Mouse (Mus musculus) spleen, postnatal 14 days (tissue): ENCODE results near the gene Padi2.
A peak's percentile ranks its signal among the peaks of the same experiment; 100 is the strongest.

Source experiments
- DNase-seq, 2 experiments: peaks; one replicate each; pipeline ENCODE4 v3.0.0; 2021 to 2022; ENCODE audit warnings: low spot score in 2 of 2

Padi2 gene

DNA sequence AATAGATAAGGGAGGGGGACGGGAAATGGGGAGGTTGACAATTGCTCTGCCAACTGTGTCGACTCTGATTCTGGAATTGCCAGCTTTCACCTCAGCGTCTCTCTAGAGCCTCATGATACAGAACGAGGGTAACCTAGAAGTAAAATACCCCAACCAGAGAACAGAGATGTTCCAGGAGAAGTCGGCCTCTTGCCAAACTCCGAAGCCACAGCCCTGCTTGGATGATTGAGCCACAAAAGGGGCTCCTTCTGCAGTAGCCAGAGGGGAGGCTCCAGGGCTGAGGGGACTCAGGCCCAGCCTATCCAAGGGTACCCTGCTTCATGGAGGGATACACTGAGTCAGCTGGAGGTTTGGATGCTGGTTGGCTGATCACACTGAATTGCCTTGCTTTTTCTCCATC lies 52.2 kb downstream of the Padi2 start:
- no peak for DNase-seq

DNA sequence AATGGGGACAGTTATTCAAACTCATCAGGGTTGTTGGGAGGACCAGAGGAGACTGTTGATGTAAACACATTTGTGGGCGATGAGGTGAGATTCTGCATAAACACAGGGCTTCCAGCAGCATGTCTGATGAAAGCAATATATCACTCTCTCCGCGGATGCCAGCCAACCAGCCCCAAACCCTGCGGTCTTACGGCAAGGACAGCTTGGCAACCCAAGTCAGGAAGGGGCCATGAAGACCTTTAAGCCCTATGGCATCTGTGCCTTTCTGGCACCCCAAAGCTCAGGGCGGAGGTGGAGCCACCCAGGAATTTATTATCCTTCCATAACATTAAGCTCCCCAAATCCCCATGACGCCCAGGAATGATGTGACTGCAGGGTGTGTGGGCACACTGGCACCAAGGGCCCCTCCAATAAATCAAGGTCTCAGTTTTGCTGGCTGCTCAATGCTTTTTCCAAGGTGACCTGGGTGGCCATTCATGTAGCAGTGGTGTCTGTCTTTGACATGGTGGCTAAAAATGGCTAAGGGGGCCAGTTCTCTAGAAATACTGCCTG lies 53.1 kb downstream of the Padi2 start:
- DNase-seq = no peak

DNA sequence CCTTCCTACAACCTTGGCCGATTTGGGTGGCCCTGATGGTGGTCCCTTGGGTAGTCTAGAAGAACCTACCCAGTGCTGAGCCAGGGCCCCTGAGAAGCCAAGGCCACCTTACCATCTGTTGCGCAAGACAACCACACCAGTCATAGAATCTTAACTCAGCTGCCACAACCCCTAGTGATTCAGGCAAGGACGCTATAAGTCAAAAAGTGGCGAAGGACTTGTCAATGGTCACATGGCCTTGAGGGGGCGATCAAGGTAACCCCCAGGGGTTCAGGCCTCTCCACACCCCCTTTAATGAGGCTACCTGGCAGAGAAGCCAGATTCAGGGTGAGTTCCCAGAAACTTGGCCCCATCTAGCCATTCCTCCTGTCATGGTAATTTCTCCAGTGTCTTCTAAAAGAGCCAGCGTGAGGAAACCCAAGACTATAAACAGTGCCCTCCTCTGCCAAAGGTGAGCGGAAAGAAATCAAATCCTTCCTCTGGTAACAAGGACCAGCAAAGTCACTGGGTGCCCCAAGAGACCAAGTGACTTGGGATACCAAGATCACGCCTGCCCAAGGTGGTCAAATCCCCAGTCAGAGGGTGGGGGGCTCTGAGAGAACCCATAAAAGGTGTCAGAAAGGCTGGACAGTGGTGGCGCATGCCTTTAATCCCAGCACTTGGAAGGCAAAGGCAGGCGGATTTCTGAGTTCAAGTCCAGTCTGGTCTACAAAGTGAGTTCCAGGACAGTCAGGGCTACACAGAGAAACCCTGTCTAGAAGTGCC lies 53.8 kb downstream of the Padi2 start:
- DNase-seq = no peak

DNA sequence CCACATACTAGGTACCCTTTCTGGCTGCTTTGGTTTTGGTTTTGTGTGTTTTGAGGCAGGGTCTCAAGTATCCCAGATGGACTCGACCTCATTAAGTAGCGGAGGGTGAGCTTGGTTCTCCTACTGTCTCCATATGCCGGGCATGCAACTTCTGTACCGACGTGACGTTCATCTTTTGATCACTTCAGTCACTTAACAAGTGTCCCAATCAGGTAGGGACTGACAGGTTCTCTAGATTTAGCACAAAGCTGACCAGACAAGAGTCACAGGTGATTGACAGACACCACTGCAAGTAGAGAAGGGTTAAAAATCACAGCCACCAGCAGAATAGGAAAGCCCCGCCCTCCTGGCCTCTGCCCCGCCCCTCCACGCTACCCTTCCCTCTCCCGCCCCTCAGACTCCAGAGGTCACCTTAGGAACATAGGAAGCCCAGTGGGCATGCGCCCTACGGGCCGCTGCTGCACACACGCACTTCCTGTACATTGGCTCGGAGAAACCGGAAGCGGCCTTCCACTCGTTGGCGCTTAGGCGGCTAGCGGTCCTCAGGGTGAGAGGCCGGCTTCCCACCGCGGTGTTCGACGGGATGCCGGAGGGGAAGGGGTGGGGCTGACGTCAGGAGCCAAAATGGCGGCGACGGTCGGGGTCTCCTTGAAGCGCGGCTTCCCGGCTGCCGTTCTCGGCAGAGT lies 54.8 kb downstream of the Padi2 start, which contains the start of gene Sdhb:
Gene Sdhb, plus strand, starts transcription at position 423 of the 686 bp plus-strand sequence.
- DNase-seq = peak; percentile 83 to 86

DNA sequence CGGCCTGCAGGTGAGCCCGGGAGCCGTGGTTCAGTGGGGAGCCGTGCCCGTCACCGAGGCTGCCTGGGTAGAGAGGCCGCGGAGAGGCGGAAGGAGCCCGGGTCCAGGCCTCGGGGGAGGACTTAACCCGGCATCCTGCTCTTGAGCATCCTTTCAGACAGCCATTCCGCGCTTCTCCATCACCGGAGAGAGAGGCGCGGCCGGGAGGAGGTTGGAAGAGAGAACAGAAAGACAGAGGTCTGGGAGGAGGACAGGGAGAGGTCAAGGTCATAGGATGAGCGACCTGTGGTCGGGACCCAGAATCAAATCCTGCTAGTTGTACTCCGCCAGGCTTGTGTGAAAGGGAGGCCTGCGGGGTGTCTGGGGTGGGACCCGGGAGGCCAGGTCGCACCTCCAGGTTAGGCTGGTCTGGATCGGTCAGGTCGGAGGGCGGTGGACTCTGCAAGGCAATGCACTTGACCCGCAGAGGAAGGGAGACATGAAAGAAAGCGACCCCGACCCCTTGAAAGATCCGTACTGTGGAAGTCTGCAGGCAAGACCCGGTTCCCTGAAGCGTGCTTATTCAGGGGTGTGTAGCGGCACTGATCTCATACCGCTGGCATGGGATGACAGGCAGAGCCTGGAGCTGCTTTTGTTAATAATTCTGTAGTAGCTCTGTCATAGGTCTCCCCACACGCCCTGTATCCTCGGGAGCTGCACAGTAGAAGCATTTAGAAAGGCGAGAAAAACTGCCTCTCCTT lies 55.5 kb downstream of the Padi2 start:
- no peak for DNase-seq

DNA sequence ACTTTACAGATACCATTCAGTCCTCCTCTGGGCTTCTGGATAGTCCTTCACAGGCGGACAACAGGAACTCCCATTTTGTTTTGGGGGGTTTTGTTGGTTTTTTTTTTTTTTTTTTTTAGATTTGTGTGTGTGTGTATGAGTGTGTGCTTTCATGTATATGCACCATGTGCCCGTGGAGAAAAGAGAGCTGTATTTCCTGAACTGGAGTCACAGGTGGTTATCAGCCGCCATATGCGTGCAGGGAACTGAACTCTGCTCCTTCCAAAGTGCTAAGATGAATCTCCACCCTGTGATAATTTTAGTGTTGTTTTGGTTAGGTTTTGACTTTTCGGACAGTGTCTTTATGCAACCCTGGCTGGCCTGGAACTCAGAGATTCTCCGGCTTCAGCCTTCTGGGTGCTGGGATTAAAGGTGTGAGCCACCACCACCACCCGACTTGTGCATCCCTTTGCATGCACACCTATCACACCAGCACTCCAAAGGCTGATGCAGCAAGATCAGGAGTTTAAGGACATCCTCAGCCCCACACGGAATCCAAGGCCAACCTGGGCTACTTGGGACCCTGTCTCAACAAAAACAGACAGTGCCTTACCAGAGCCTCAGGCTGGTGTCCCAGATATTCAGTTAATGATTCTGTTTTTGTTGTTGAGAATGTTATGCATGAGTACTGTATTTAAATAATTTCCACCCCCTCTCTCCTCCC lies 56.2 kb downstream of the Padi2 start:
- no peak for DNase-seq

DNA sequence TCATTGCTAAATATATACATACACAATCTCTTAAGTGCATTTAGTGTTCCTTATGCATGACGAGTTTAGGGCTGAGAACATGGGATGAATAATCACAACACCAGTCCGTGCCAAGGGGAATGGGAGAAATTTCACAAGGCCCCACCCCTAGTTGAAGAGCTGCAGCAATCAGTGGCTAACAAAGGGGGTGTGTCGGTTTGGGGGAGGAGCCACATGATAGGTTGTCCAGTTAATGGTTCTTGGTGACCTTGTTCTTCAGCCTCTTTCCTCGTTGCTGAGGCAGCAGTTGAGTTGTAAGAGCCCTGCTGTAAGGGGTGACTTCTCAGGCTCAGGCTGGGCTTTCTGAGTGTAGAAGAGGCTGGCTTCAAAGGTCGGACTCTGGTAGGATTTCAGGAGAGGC lies 56.8 kb downstream of the Padi2 start:
- DNase-seq = no peak

DNA sequence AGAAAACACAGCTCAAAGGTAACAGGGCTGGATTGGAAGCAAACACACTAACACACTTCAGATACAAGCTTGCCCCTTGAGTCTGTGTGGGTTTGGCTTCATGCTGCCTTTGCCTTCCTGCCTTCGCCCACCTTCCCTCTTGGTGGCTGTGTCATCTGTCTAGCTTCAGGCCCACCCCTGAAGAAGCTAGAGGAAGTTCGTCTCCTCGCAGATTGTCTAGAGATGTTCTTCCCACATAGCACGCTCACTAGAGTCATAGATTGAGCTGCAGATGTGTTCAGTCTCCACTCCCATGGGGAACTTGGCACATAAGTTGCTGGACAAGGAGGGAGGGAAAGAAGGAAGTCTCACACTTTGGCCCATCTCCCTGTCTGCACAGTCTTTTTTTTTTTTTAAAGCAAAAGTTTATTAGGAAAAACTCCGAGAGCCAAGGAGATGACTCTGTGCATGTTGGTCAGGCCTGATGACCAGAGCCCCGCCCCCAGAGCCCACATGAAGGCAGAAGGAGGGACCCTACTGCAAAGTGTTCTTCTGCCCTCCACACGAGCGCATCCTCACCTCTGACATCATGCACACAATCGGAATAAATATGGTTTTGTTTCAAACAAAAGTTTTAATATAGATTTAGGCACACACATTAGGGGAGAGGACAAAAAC lies 57.9 kb downstream of the Padi2 start:
- DNase-seq = no peak

DNA sequence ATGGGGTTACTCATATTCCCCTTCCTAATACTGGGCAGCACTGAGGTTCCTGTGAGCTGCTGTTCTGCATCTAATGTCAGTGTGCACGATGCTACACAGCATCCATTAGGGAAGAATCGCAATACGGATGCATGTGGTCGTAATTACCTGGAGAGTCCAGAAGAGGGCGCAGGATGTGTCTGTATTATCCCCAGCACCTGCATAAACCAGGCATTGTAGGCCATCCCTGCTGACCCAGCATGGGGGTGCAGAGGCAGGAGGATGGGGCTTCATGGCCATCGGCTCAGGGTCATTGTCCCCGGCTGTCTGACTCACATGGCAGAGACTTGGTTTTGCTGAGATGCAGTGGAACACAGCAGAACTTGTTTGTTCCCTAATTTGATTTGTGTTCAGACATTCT lies 58.5 kb downstream of the Padi2 start:
- DNase-seq = peak in 1 of 2 experiments; percentile 67

DNA sequence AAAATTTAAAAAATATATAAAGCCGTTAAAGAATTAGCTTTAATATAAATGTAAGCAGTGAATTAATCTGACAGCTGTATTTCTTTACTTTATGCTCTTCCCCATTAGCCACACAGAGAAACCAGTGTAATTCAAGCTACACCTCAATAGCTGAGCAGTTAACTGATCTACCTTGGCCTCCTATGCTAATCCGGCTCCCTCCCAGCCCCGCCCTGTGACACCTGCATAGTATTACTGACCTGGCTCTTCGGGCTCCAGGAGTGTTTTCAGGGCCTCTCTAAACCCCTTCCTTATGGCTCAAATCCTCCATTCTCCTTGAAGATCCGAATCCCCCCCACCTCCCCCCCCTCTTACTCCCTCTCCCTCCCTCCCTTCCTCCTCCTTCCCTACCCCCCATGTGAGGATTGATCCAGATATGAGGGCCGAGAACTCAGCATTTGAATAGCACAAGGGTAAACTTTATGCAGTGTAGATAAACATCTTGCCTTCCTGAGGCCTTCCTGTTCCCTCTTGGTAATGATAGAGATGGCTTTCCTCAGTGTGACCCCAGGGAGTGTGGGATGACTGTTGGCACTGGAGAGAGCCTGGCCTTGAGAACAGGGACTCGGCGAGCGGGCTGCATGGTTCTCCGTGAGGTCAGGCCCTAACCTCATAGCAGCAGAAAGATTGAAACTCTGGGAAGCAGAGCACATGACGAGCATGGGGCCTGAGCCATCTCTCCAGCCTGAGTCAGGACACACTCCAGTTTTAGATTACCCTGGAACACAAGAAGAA lies 61.4 kb downstream of the Padi2 start:
- no peak for DNase-seq

DNA sequence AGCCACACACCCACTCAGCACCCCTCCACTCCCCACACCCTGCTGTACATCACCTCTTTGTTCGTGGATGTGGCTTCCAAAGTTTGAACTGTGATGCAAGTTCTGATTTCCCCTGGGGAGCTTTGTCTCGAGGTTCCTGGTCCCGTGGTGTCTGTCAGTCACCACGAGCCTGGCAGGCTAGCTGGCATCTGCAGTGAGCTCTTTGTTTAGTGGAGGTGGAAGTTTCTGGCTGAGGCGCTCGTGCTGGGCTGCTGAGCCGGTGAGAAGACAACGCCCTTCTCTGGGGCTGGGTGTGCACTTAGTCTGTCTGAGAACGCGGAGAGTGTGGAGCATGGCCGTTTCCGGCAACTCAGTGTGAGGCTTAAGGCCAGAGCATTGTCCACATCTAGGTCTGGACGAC lies 65.5 kb downstream of the Padi2 start:
- no peak for DNase-seq

DNA sequence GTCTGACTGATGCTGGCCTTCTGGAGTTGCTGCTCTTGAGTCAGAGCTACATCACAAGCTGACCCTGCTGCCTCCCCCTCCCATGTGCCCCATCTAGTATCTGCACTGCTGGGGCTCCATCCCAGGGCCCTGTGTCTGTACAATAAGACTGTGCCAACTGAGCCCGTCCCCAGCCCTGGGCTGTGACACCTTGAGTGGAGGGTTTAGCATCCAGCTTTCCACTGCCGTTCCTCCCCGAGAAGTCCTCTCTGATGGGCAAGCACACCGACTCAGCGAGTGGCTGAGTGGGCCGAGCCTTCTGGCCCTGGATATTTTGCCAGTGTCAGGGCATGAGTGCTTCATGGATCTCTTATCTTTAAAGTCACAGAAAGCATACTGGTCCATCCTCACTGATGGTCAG lies 68.3 kb downstream of the Padi2 start:
- no peak for DNase-seq

DNA sequence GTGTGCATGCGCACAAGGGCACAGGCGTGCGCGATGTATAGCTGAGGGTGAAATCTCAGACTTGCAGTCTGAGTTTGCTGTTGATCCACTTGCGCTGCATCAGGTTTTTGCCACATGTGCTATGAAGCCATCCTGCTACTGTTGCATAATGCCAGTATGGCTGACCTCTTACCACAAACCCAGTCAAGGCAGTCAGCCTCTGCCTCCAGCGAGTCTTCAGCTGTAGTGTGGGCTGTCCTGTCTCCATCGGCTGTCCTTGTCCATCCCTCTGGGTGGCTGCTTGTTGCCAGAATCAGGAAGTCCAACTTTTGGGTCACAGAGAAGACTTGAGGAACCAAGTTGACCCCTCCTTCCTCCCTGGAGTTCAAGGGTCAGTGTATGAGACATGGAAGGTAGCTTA lies 69.2 kb downstream of the Padi2 start:
- DNase-seq = no peak

DNA sequence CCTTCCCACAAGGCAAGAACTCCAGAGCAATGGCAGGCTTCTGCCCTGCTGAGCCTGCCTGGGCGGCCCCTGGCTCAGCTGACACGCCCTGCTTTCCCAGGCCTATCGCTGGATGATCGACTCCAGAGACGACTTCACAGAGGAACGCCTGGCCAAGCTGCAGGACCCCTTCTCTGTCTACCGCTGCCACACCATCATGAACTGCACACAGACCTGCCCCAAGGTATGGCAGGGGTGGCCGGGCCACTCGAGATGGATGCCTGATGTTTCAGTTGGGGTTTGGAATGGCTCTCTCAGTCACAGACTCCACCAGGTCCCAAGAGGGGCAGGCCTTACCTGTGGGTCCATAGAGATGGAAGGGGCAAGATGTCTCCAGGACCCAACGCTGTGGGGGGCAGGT lies 71.1 kb downstream of the Padi2 start:
- DNase-seq = no peak

DNA sequence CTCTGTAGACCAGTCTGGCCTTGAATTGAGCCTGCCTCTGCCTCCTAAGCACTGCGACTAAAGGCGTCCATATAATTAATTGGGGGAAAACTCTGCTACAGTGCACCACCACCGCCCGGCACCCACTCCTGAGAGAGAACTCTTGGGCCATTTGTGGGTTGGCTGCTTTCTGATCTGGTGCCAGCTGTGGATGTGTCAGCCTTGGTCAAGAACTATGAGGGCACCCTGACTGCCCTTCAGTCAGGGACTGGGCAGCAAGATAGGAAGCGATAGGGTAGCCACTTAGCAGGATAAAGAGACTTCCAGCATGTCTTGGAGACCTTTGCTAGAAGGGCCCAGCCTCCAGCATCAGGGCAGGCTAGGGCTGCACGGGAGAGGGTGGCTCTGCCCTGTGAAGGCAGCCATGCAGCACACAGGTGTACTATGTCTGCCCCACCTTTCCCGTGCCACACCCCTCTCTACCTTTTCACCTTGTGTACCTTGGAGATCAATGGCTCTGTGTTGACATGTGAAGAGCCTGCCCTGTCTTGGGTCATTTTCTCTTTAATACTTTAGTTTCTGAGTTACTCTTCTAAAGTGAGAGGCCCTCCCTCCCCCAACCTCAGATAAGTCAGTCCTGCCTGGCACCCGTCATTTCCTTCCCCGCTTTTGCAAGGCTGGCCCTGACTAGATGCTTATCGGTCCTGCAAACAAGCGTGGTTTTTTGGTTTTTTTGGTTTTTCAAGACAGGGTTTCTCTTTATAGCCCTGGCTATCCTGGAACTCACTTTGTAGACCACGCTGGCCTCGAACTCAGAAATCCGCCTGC lies 71.9 kb downstream of the Padi2 start:
- DNase-seq = no peak

DNA sequence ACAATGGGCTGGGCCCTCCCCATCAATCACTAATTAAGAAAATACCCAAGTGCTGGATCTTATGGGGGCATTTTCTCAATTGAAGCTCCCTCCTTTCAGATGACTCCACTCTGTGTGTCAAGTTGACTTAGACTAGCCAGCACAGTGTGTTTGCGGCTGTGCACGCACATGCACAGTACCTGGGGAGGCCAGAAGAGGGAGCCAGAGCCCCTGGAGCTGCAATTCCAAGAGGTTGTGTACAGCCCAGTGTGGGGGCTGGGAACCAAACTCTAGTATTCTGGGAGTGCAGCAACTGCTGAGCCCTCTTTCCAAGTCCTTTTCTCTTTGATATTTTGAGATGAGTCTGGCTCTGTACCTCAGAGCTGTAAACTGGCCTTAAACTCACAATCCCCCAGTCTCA lies 75.5 kb downstream of the Padi2 start:
- DNase-seq = no peak

DNA sequence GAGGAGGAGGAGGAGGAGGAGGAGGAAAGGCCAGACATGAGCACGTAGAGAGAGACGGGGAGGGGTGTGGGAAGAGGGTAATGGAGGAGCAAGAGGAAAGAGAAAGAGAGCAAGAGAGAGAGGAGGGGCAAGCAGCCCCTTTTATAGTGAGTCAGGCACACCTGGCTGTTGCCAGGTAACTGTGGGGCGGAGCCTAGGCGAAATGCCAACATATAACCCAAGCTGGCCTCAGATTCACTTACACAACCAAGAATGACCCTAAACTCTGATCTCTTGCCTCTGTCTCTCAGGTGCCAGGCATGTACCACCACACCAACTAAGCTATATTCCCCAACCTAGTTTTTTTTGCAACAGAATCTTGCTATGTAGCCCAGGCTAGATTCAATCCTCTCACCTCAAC lies 76.7 kb downstream of the Padi2 start:
- no peak for DNase-seq

DNA sequence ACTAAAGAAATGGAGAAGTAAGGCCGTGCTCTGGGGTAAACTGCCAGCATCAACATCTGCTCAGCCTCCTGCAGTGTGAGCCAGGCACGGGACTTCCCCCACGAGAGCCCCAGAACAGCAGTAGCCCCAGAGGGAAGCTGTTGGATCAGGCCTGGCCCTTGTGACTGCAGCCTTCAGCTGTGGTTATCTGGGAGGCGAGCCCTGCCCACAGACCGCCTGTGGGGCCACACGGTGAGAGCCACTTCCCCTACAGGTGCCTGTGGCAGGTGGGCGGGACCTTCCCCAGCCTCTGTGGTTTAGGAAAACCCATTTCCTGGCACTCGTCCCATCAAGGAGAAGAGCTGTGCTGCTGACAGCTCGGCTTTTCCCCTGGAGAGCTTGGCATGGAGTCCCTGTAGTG lies 77.3 kb downstream of the Padi2 start:
- DNase-seq = peak; percentile 50 to 59

DNA sequence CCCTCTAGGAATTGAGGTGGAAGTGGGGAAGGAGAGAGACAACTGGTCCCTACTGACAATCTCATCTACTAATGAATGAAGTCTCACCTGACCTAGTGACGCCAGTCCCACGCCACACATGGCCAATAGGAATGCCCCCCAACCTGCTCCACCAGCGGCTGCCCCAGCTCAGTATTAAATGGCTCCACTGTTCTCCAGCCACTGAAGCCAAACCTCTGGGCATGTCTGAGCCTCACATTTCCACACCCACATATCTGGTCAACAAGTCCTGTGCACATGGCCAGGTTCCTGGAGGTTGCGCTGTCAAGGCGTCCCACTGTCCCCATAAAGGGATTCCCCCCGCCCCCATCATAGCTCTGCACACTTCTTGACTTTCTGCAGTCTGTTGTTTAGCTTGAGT lies 78.4 kb downstream of the Padi2 start:
- no peak for DNase-seq
